Mouse (Mus musculus) right cerebral cortex, adult 2 months (tissue): Measurements from ENCODE around the gene Fam118b.
A peak's percentile ranks its signal among the peaks of the same experiment; 100 is the strongest.

Experiments used
- DNase-seq, 2 experiments: peaks; one replicate each; pipeline ENCODE4 v3.0.0; 2021 to 2022; ENCODE audit warnings: low spot score in 2 of 2

Fam118b gene

GRCm38 (mm10) chr9:35267146-35267975 is at the start of gene Fam118b, which contains the start of gene Rpusd4:
Gene Fam118b, minus strand, starts transcription at chr9:35267805.
Gene Rpusd4, plus strand, starts transcription at chr9:35267865.
- DNase-seq: peak; percentile 91 to 92

DNA sequence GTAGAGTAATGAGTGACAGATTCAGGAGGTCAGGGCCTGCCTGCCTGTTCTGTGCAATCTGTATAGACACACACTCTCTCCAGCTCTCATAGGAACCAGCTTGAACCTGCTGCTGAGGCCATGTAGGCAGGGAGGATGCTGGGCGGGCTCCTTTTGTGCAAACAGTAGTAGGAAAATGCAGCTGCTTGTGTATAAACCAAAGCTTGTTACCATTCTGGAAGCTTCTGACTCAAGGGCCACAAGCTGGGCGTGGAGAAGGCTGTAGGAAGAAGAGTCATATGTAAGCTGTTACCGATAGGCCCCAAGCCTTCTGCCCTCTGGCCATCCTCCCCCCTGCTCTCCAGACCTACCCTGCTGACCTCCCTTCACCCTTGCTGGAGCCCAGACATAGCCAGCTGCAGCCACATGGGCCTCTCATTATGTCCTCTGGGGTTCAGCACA is 49.2 kb upstream of the Fam118b start:
- no peak for DNase-seq

- DNase-seq: no peak
Measured at GRCm38 (mm10) chr9:35314254-35314653, 46.6 kb upstream of the Fam118b start.

GRCm38 (mm10) chr9:35313601-35314000 is 46.0 kb upstream of the Fam118b start:
- DNase-seq: no peak

GRCm38 (mm10) chr9:35312516-35312915 is 44.9 kb upstream of the Fam118b start:
- no peak for DNase-seq

DNA sequence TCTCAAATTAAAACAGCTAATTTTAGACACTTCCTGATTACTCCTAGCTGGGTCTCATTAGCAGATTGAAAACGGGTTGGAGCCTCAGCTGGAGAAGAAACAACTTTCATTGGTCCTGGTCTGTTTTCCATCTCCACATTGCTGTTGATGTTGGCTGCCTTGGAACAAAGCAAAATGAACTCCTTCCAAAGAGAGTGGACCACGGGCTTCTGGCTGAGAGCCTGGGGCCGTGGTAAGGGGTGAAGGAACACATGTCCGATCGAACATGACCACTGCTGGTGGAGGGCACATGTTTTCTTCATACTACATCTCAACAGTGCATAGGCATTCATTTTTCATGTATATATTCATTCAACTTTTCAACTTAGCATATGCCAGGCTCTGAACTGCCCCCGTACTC is 42.8 kb upstream of the Fam118b start:
- DNase-seq: no peak

- no peak for DNase-seq
Measured at GRCm38 (mm10) chr9:35307461-35307860, 39.9 kb upstream of the Fam118b start.

DNA sequence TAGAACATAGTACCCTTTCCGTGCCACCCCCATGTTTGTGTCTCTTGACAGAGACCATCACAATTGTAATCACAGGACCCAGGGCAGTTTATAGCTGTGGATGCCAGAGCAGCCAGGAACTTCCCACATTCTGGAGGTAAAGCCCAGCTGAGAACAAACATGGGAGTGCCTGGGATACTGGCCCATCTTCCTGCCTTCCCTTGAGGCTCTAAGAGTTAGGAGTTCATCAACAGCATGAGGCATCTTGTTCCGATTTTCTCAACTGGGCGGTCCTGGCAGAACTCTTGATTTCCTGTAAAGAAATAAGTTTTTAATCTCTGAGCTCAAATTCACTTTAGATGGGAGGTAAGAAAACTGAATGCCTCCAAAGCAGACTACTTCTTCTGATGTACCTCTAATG is 34.6 kb upstream of the Fam118b start:
- DNase-seq: no peak

DNA sequence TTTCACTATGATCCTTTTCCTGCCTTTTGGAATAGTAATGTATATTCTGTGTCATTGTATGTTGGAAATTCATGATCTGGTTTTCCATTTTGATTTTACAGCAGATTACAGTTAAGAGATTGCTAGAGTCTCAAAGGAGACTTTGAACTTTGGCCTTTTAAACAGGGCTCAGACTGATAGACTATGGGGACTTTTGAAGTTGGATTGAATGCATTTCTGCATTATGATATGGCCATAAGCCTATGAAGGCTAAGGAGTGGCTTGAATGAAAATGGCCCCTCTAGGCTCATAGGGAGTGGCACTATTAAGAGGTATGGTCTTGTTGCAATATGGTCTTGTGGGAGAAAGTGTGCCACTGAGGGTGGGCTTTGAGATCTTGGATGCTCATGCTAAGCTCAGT is 30.2 kb upstream of the Fam118b start:
- DNase-seq: no peak

DNA sequence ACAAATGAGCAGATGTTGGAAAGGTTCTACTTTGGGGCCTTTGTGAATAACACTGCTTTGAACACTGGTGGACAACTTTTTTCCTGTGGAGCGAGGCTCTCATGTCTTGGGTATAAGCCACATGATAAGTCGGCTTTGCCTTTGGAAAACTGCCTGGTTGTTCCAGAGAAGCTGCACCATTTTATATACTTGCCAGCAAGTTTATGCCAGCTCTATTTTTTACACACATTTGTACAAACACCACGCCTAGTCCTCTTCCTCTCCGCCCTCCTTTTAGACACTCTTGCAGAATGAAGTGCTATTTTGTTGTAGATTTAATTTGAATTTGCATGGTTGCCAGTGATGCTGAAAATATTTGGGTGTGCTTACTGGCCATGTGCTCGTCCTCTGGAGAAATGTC is 25.9 kb upstream of the Fam118b start:
- DNase-seq: peak in 1 of 2 experiments; percentile 19

DNA sequence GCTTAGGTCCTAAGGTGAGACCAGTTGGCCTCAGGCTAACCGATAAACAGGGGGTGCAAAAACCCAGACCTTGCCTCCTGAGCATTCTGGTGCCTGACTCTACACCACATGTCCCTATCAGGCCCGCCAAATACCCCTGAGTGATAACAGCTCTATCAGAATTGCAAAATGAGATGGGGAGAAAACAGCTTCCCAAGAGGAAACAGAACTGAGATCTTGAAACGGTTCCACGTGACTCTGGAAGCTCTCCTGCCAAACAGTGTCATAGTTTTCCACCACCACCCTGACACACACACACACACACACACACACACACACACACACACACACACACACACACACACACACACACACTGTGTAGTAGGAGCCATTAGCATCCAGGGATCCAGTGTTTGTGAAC is 23.3 kb upstream of the Fam118b start:
- no peak for DNase-seq

GRCm38 (mm10) chr9:35290417-35290816 is 22.8 kb upstream of the Fam118b start:
- no peak for DNase-seq

DNA sequence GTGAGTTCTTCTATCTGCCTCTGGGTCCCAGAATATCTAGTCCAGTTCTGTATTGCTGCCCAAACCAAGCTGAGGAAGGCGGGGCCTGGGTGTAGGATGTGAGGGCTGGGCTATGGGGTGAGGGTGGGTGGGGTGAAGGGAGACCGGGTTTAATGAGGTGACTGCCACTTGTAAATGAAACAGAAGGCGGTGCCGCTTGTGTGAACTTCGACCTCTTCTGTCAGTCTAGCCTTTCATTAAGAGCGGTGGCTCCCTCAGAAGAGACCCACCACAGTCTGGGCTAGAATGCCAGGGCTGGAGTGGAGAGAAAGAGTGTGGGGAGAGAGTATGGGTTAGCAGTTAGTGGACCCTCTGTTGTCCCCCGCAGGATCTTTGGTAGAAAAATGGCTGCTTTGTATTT is 22.4 kb upstream of the Fam118b start:
- no peak for DNase-seq

GRCm38 (mm10) chr9:35286351-35286750 is 18.7 kb upstream of the Fam118b start:
- no peak for DNase-seq

DNA sequence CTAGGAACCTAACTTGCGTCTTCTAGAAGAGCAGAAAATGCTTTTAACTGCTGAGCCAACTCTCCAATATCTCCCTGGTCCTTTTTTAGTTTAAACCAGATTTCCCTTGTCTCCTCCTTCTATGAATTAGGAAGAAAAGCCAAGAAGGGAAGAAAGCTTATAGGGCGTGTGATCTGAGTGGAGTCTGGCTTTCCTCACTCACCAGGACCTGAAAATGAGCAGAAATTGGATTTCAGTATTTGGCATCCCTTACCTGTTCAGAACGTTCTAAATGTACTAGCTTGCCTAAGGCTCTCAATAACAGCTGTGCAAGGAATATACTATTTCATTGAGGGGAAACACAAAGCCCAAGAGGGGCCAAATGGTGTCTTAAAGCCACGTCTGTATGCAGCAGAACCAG is 16.7 kb upstream of the Fam118b start:
- no peak for DNase-seq

DNA sequence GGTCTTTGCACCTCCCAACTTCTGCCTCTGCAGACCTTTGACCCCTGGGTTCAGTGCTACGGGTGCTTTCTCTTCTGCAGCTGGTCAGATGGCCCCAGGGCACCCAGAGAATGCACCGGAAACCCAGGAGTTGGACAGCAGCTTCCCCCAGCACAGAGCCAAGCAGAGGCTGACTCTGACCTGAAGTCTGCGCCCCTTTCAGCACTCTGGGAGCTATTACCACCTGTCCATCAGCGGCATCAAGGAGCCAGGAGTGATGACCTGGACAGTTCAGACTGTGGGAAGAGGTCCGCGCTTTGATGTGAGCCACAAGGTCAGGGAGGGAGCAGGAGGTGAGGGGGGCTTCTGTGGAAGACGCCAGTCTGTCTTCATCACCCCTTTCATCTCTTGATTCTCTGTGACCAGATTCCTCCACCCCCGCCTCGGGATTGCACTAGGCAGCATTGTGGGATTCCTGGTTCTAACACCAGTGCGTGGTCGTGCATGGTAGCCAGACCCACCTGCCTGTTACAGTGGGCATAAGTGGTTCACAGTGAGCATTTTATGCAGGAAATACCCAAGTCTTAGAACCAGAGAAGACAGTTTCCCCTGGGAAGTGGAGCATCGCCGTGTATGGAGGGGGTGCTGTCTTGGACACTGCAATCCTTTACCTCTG is 15.9 kb upstream of the Fam118b start:
- DNase-seq: no peak

GRCm38 (mm10) chr9:35282851-35283200 is 15.2 kb upstream of the Fam118b start:
- DNase-seq: no peak

DNA sequence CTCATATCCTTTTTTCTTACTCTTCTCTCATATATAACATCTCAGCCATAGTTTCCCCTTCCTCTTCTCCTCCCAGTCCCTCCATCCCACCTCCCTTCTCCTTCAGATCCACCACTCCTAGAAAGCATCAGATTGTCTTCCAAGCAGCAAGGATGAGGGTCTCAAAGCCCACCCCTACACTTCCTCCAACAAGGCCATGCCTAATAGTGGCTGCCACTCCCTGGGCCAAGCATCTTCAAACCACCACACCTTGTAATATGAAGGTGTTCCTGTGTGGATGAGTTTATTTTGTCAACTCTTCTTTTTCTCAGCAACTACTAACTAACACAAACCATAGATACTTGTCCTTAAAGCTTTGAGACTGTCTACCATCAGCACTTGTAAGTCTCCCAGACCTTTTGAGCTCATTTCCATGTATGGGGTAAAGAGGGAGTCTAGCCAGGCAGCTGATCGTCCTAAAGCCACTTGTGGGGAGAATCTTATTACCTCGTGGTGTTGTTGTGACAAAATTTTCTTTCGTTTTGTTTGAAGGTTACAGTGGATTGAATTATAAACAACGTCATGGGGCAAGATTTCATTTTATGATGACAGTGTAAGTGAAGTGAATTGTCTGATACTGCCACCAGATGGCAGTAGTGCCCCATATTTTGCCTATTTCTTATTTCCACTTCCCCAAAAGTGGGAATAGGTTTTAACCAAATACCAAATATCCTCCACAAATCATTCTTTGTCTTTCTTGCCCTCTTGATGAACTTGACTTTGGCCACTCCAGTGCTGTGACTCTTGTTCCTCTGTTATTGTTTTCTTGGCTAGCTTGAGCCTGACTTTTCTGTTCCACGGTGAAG is 14.6 kb upstream of the Fam118b start:
- peak; percentile 69 to 75 for DNase-seq

DNA sequence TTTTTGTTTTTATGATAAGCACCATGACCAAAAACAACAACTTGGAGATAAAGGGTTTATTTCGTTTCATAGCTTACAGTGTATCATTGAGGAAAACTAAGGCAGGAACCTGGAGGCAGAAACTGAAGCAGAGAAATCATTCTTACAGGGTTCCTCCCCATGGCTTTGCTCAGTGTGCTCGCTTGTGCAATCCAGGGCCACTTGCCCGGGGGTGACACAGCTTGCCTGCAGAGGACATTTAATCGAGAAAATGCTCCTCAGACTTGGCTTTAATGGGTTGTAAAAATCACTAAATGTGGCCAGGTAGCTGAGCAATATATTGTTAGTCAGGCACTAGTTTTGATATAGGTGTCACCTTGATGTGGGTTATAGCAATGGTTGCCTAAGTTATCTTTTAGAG is 10.8 kb upstream of the Fam118b start:
- no peak for DNase-seq

DNA sequence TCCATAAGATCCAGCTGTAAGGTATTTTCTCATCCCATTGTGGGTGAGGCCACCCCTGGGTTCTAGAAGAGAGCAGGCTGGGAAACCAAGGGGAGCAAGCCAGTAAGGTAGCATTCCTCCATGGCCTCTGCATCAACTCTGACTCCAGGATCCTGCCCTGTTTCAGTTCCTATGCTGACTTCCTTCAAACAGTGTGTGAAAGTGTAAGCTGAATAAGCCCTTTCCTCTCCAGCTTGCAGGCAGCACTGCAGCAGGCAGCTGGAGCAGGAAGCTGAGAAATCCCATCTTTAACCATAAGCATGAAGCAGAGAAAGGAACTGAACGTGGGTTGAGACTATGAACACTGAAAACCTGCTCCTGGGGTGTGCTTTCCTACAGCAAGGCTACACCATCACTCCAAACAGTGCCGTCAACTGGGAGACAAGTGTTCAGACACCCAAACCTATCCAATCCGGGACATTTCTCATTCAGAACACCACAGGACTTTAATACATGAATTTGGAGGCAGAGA is 10.3 kb upstream of the Fam118b start:
- DNase-seq: peak in 1 of 2 experiments; percentile 16

GRCm38 (mm10) chr9:35267976-35268715 is 541 bp upstream of the Fam118b start:
- peak in 1 of 2 experiments; percentile 14 for DNase-seq
